Mouse (Mus musculus): ENCODE measurements around the gene Tmem165.

Tmem165 gene

GRCm38 (mm10) chr5:76205886-76206285, 22.2 kb downstream of the Tmem165 start:
- in situ Hi-C loops (cut with MboI; ENCODE audit: unreplicated experiment in 2 of 2): no loop called here

DNA sequence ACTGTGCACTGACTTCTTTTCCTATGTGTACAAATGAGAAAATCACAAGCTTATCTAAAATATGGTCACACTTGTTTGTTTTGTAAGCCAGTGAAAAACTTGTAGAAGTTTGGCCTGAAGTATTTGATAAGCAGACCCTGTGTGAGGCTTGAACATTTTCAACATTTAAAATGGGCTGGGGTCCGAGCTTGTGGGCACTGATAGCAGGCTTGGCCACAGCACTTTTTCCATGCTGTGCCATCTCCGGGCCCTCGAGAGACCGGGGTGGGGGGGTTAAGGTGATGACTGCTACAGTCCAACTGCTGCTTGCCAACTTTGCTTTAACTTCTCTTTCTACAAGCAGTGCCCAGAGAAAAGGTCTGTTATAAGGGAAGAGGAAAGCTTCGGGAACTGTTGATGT, 24.4 kb downstream of the Tmem165 start:
- in situ Hi-C loops (cut with MboI; ENCODE audit: unreplicated experiment in 2 of 2): no loop called here

- in situ Hi-C loops (cut with MboI; ENCODE audit: unreplicated experiment in 2 of 2): no loop called here
Observed at GRCm38 (mm10) chr5:76216691-76217090, 33.0 kb downstream of the Tmem165 start.

DNA sequence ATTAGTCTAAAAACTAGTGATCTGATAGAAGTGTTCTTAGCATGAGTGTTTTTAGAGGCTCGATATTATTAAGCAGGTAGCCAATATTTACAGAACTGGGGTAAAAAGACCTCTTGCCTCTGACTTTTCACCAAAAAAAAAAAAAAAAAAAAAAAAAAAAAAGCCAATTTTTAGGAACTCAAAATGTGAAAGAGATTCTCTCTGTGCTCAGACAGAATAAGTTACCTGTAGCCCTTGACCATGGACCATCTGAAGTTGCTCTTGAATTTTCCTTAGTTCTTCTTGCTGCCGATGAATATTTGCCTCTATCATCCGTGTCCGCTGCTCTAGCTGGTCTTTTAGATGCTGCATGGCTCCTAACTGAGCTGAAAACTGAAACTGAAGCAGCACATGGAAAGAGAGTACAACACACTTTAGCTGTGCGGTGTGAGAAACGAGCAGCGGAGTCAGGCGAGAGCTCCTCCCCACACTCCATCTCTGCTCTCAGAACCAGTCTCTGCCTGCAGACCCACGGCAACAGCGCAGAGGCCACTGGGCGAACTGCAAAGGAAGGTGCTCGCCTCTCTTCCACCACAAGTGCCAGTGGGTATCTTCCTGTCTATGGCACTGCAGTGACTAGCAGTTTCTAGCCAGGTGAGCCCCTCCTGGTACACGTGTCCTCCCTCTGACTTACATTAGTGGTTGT, 47.6 kb downstream of the Tmem165 start:
- in situ Hi-C loops (cut with MboI; ENCODE audit: unreplicated experiment in 2 of 2): loop anchor here in 1 of 2 experiments (25.0 kb wide), 1 partner anchor 1669 kb away; no protein-coding TSS in a partner anchor

DNA sequence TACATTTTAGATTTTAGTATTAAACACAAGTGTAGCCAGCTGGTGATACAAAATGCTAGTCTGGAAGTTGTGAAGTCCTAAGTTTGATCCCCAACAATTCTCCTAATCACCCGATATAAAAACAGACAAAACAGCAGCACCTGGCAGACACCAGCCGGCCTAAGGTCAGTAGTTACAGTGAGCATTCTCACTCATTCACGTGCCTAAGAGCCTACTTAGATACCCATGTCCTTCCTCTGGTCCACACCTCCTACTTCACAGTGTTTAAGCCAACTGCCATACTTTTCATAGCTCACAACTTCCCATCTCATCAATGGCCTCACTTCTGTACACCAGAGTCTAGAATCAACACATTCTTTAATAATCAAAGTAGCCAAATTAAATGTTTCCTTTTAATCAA, 59.6 kb downstream of the Tmem165 start:
- in situ Hi-C loops (cut with MboI; ENCODE audit: unreplicated experiment in 2 of 2): loop anchor here in 1 of 2 experiments (25.0 kb wide), 1 partner anchor 1681 kb away; no protein-coding TSS in a partner anchor

DNA sequence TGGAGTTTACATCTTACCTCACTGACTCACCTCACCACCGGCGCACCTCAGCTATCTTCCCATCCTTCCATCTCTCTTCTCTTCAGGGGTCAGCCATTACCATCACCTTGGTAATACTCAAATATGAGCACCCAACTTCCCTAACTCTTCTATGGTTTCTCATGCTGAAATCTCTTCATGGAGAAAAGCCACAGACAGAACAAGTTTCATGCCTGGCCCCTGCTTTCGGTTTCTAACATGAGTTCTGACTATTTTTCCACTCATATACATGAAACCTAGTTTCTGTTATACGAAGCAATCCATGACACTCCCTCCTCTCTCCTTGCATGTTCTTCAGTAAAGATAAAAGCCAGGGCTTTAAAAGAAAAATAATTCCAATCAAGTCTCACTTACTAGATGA, 60.2 kb downstream of the Tmem165 start:
- in situ Hi-C loops (cut with MboI; ENCODE audit: unreplicated experiment in 2 of 2): loop anchor here in 1 of 2 experiments (25.0 kb wide), 1 partner anchor 1682 kb away; no protein-coding TSS in a partner anchor

DNA sequence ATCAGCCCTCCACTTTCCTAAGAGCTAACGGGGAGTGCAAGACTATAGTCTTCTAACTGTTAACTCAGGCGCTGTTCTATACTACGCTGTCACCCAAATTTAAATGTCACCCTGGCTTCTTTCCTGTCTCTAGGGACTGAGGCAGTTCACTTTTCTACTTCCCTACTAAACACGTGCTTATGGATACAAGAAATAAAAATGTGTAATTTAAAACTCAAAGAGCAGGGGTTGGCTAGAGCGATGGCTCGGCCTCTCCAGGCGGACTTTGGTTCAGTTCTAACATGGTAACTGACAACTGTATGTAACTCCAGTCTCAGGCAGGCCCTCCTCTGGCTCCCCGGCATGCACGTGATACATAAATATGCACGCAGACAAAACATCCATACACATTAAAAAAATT, 60.8 kb downstream of the Tmem165 start:
- in situ Hi-C loops (cut with MboI; ENCODE audit: unreplicated experiment in 2 of 2): loop anchor here in 1 of 2 experiments (25.0 kb wide), 1 partner anchor 1682 kb away; no protein-coding TSS in a partner anchor

DNA sequence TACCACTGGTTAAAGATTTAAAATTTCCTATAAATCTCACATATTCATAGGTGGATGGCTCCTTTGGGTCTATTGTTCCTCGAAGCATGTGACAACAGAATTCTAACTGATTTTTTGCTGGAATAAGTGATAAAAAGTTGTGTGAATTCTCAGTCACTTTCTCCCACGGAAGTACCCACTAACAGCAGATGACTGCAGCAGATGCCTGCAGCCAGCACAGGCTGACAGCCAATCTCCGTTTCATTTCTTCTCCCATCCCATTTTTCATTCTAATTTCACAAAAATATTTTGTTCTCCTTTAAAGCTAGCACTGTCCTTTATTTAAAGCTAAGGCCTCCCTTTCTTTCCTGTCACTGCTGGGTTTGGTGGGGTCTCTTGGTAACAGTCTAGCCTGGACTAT, 61.7 kb downstream of the Tmem165 start:
- in situ Hi-C loops (cut with MboI; ENCODE audit: unreplicated experiment in 2 of 2): loop anchor here in 1 of 2 experiments (25.0 kb wide), 1 partner anchor 1683 kb away; no protein-coding TSS in a partner anchor

GRCm38 (mm10) chr5:76246539-76246938, 62.9 kb downstream of the Tmem165 start:
- in situ Hi-C loops (cut with MboI; ENCODE audit: unreplicated experiment in 2 of 2): loop anchor here in 1 of 2 experiments (25.0 kb wide), 1 partner anchor 1684 kb away; no protein-coding TSS in a partner anchor

DNA sequence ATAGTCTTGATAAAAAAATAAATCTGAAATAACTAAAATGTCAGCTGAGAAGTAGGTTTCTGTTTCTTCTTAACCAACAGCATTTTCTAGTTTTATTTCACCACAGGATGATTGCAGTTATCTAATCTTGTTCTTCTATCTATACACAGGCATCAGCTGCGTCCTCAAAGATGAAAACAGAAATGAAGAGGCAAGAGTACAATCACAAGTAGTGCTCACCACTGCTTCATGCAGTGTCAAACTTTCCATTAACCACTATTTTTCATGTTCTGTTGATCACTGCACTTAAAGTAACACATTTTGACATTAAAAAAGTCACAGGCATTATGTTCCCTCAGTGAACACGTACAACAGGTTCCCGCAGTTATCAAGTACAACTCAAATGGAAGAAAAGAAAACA, 67.3 kb downstream of the Tmem165 start:
- in situ Hi-C loops (cut with MboI; ENCODE audit: unreplicated experiment in 2 of 2): no loop called here
